Mouse (Mus musculus) ES-E14 (cell line): Measurements from ENCODE around the gene Copg1.

ENCODE experiments used
- CHD2 ChIP-seq: IDR thresholded peaks from 2 replicates; pipeline ENCODE4 v1.6.1; 2014; ENCODE audit warnings: mild to moderate bottlenecking, low read depth, low read length, inconsistent platforms
- HCFC1 ChIP-seq: IDR thresholded peaks from 2 replicates; pipeline ENCODE4 v1.6.1; 2012; ENCODE audit warnings: low read length, inconsistent platforms, borderline replicate concordance; ENCODE audit not compliant: insufficient read depth

DNA sequence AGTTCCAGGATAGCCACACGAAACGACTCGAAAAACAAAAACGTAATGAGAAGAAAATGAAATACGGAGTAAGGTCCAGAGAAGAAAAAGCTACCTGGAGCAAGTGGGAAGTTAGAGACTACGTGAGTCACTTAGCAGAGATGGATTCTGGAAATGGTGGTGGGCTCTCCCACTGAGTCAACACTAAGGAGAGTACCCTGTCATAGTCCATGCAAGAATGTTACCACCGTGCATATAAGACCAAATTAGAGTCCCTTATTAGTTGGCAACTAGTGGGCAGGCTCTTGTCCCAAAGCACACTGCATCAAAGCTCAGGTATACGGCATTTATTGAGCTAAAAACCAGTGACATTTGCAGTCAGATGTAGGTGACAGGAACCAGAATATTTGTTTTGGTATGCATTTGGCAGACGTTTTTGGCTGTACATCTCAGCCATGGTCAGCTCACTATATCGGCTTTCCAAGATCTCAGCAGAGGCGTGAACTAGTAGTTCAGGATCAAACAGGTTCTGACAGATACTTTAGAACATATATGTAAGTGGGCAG, 47.7 kb upstream of the Copg1 start:
- TF ChIP-seq CHD2 = no peak
- TF ChIP-seq HCFC1 = no peak
